Mouse (Mus musculus) 416B (cell line): ENCODE measurements around the gene Tgfbr2.

ENCODE experiments used
- DNase-seq: peaks from one replicate; pipeline ENCODE4 v3.0.0; 2011; ENCODE audit warnings: low read depth

The Tgfbr2 gene

GRCm38 (mm10) chr9:116114339-116114738 lies 60.8 kb downstream of the Tgfbr2 start:
- peak; percentile 22 for DNase-seq

- DNase-seq: peak; percentile 42
These were observed 63.8 kb downstream of the Tgfbr2 start for GRCm38 (mm10) chr9:116111149-116111970.

- no peak for DNase-seq
These were observed 66.4 kb downstream of the Tgfbr2 start for GRCm38 (mm10) chr9:116108729-116109128.

- peak; percentile 36 for DNase-seq
These were observed 70.4 kb downstream of the Tgfbr2 start for GRCm38 (mm10) chr9:116104770-116105169.

GRCm38 (mm10) chr9:116101842-116102241 lies 73.3 kb downstream of the Tgfbr2 start:
- no peak for DNase-seq

GRCm38 (mm10) chr9:116100015-116100414 lies 75.1 kb downstream of the Tgfbr2 start:
- DNase-seq: no peak

GRCm38 (mm10) chr9:116099596-116099993 lies 75.6 kb downstream of the Tgfbr2 start:
- DNase-seq: no peak

GRCm38 (mm10) chr9:116098724-116099595 lies 76.2 kb downstream of the Tgfbr2 start:
- peak; percentile 26 for DNase-seq

- DNase-seq: peak; percentile 37
These were observed 83.2 kb downstream of the Tgfbr2 start for GRCm38 (mm10) chr9:116091921-116092320.

- no peak for DNase-seq
These were observed 83.9 kb downstream of the Tgfbr2 start for GRCm38 (mm10) chr9:116091101-116091841.

- DNase-seq: no peak
These were observed 84.9 kb downstream of the Tgfbr2 start for GRCm38 (mm10) chr9:116090296-116090695.

GRCm38 (mm10) chr9:116088912-116089311 lies 86.2 kb downstream of the Tgfbr2 start:
- no peak for DNase-seq

GRCm38 (mm10) chr9:116087880-116088279 lies 87.3 kb downstream of the Tgfbr2 start:
- DNase-seq: peak; percentile 84

GRCm38 (mm10) chr9:116087263-116087662 lies 87.9 kb downstream of the Tgfbr2 start:
- no peak for DNase-seq

GRCm38 (mm10) chr9:116085999-116086398 lies 89.2 kb downstream of the Tgfbr2 start:
- DNase-seq: no peak

- peak; percentile 94 for DNase-seq
These were observed 90.7 kb downstream of the Tgfbr2 start for GRCm38 (mm10) chr9:116084324-116084931.

GRCm38 (mm10) chr9:116083726-116084323 lies 91.3 kb downstream of the Tgfbr2 start:
- DNase-seq: no peak

GRCm38 (mm10) chr9:116083300-116083699 lies 91.9 kb downstream of the Tgfbr2 start:
- DNase-seq: no peak

GRCm38 (mm10) chr9:116081781-116082180 lies 93.4 kb downstream of the Tgfbr2 start:
- no peak for DNase-seq

- peak; percentile 67 for DNase-seq
These were observed 97.7 kb downstream of the Tgfbr2 start for GRCm38 (mm10) chr9:116077419-116077818.

- no peak for DNase-seq
These were observed 98.2 kb downstream of the Tgfbr2 start for GRCm38 (mm10) chr9:116076946-116077345.
